Mouse (Mus musculus) ES-E14 (cell line): ENCODE measurements at regions not wholly inside any gene's neighbourhood (a gene's known extent, or its start where the extent isn't known, plus 50 kb on each side); places are given as distances from the start of the nearest gene placed in this dataset.

ENCODE experiments used
- HCFC1 ChIP-seq: IDR thresholded peaks from 2 replicates; pipeline ENCODE4 v1.6.1; 2012; ENCODE audit warnings: low read length, inconsistent platforms, borderline replicate concordance; ENCODE audit not compliant: insufficient read depth
- MAFK ChIP-seq: IDR thresholded peaks from 2 replicates; pipeline ENCODE4 v1.6.1; 2014; ENCODE audit warnings: mild to moderate bottlenecking, low read depth, low read length, inconsistent platforms; ENCODE audit not compliant: insufficient read depth
- ZC3H11A ChIP-seq: IDR thresholded peaks from 2 replicates; pipeline ENCODE4 v1.6.1; 2012; ENCODE audit warnings: low read depth, mild to moderate bottlenecking, inconsistent platforms, low read length, borderline replicate concordance
- ZNF384 ChIP-seq: IDR thresholded peaks from 2 replicates; pipeline ENCODE4 v1.6.1; 2012; ENCODE audit warnings: low read depth, low read length, inconsistent platforms

GRCm38 (mm10) chr3:34751551-34751950 is 101.3 kb downstream of the Sox2 start:
- TF ChIP-seq ZNF384 (no peak), HCFC1 (no peak), ZC3H11A (no peak), MAFK (no peak)
